Mouse (Mus musculus) thymus, postnatal 0 days (tissue): ENCODE measurements around the gene Smg6. TPM values are rescaled to one million over a fixed set of nuclear protein-coding genes. Genes with fewer than 3 reads are reported as not detected.

Experiments
- DNase-seq: peaks from one replicate; pipeline ENCODE4 v3.0.0-alpha.2; 2015; ENCODE audit warnings: low spot score
- polyA plus RNA-seq: library from polyadenylated mRNA; unstranded; fragments of >200 nt; fragmentation: Nextera tagmentation; extraction: Ambion mirVana; gene quantifications from 2 replicates; pipeline ENCODE4 v1.2.1, GENCODE M21; 2015

Smg6 gene
- polyA plus RNA-seq, 1 experiment from 2014 or later: 15.8 TPM

DNA sequence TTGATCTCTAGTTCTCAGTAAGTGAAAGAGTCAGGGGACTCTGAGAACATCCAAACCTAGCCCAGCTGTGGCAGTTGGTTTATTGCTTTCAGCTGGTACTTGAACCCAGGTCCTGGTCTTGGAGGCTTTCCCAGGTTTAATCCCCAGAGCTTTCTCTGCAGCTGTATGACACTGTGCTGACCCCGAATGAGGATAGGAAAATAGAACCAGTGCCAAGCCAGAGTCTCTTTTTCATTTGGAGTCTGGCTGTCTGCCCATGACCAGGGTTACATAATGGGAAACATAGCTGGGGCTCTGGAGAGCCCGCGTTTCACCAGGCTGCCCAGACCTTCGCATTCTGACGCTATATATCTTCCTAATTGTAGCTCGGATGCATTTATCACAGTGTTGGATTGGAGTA, 121.4 kb downstream of the Smg6 start:
- DNase-seq: no peak

DNA sequence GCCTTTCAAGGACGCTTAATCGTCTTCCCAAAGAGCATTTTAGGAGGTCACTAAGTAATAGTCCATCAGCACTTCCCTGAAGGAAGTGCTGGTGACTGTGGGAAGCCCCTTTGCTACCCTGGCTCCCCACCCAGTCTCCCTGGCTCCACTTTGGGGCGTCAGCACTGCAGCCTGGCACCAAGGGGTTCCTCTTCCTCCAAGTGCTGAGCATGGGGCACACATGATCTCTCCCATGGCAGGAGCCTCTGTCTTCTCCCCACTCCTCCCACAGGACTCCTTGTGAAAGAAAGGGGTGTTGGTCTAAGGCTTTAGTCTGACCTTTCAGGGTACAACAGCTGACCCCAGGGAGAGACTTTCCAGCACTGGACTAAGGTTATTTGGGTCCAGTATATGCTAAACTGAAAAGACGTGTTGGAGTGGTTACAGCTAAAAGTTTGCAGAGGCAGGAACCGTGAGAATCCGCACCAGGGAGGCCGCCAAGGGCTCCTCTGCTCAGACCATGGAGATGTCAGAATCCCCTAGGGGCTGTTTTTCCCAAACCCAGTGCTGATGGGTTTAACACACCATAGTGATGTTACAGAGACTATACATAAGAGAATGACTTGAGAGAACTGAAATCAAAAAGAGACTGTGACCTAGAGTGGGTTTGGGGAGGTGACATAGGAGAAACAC, 122.2 kb downstream of the Smg6 start:
- no peak for DNase-seq

DNA sequence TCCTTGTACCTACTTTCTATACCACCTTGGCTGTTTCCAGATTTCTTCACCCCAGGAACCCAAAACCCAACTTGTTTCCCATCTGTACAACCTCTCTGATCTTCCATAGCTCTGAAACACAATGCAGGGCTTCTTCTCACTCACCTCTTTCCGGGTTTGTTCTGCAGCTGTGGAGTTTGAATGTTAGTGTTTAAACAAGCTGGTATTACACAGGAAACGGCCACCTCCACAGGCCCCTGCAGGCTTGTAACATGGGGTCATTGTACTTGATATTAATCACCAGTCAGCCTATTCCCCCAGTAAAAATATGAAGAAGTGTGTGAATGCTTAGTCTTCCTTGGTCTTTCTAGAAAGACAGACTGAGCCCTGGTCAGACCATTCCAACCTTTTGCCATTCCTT, 123.5 kb downstream of the Smg6 start:
- DNase-seq: no peak

DNA sequence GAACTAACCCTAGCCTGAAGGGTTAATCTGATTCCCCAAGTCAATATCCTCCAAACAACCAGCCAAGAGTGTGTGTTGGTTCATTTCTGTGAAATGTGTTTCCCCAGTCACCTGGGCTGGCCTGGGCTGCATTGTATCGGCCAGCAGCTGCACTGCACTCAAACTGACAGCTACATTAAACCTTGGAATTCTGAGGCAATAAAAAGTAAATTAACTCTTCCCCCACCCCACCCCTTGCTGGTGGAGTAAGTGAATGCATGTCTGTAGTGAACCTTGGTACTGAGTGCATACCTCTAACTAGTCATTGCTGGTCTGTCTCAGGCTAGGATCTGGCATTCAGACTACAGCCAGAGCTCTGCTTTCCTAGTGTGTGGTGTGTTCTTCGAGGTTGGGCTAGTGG, 124.2 kb downstream of the Smg6 start:
- no peak for DNase-seq

DNA sequence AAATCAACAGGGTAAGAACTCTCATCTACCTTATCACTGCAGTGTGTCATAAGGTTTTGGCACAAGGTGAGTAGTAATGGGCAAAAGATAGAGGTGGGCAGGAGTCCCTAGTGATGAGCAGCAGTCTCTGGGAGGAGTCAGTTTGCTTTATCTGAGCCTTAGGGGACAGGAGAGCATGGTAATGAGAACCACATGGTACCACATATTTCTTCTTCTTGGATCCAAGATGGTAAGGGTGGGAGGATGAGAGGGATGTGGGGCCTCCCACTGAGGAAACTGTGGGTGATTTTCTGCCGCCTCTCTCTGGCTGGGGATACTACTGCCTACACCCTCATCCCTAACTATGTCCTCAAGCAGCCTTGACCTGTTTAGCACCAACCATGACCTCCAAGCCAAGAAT, 125.6 kb downstream of the Smg6 start:
- no peak for DNase-seq

DNA sequence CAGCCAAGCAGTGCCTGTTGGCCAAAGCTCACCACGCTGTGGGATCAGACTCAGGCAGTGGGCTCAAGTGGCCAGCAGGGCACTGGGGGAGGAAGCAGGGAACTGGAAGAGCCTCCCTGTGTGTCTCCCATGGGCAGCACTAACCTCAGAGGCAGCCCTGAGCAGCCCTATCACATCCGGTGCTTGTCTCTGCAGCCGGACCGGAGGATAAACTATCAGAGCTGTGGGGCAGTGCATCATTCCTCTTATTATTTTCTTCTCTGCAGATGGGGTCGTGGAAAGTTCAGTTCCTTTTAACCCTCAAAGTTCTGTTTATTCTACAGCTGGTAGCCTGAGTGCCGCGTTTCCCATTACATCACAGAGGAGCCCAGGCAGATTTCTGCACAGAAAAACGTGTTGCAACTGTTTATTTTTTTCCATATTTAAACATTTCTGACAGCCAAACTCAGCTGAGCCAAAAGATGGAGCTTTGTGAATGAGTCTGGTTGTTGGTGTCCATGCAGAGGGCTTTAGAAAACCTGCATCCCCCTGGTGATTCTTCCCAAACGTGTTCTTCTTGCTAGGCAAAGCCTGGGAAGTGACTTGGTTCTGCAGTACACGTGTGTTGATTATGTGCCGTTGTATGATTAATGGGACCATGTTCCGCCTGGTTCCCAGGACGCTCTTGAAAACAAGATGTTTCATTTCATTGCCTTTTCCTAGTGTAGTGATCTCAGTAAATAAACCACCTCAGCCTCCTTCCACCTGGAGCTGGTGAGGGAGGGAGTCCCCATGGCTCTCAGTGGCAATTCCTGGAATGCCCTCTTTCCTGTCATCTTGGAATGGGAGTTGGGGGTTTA, 126.3 kb downstream of the Smg6 start:
- DNase-seq: no peak

DNA sequence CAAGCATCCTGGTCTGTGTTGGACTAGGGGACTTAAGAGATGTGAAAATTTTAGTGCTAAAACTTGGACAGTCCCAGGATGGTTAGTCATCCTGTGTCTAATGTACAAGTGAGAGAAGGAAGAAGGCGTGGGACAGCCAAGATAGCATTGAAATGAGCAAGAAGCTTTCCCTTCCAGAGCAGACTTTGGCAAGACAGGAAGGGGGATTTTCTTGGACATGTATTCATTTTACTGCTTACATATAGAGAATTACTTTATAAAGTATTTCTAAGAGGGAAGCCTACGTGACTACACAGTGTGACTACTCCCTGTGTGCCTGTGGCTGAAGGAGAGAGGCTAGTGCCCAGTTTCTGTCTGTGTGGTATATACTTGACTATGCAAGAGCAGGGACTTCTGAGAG, 127.4 kb downstream of the Smg6 start:
- no peak for DNase-seq

DNA sequence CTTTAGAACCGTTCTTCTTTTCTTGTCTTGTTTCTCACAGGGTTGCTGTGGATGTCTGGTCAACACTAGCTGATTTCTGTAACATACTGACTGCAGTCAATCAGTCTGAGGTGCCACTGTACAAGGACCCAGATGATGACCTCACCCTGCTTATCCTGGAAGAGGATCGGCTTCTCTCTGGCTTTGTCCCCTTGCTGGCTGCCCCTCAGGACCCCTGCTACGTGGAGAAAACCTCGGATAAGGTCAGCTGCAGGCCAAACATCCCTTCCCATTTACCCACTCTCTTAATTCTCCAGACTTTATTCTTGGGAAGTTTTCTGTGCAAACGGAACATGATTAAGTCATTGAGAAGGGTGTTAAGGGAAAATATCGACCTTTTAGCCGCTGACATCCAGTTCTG, 128.1 kb downstream of the Smg6 start:
- DNase-seq: no peak

DNA sequence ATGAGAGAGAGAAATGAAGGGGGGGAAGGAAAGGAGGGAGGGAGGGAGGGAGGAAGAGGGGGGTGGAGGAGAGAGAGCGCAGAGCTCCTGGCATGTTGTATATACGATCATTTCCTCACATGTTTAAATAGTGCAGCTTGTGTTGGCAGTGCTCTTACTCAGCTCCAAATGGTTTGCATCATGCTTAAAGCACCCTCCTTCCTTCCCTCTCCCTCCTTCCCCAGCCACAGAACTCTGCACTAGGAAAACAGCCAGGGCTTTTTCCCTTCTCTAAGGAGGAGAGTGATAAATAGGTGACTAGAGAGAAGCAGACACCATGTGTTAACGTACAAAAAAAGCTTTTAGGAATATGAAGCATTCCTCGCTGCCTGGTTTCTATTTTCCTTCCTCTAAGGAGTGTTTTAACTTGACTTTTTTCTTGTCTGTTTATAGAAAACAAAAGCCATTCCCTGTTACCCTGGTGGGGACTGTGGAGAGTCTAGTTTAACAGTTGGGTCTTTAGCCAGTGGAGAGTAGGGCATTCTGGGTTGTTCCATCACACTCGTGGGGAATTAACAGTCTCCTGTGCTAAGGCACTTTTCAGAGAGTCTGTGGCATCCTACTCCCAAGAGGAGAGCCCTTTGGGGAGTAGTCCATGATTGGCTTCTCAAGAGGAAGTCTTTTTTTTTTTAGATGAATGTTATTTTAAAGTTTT, 128.7 kb downstream of the Smg6 start:
- no peak for DNase-seq

DNA sequence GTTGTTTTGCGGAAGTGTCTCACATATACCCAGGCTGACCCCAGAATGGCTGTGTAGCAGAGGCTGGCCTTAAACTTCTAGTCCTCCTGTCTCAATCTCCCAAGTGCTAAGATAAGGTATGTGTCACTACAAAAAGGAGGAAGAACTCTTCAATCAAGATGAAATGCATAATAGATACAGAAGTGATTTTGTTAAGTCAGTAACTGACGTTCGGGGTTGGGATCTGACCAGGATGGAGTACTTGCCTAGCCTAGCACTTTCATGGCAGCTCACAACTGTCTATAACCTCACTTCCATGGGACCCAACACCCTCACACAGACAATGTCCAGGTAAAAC, 129.2 kb downstream of the Smg6 start:
- no peak for DNase-seq

DNA sequence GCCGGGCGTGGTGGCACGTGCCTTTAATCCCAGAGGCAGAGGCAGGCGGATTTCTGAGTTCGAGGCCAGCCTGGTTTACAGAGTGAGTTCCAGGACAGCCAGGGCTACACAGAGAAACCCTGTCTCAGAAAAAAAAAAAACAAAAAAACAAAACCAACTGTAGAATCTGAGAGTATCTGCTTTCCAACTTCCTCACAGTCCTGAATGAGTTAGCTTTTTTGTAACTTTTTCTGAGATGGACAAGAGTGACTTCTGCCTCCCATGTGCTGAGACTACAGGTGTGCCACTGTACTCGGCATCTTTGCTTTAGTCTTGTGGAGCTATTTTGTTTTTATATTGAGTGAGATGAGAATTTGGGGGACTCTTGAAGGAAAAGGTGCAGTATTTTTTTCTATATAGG, 137.0 kb downstream of the Smg6 start:
- DNase-seq: no peak

DNA sequence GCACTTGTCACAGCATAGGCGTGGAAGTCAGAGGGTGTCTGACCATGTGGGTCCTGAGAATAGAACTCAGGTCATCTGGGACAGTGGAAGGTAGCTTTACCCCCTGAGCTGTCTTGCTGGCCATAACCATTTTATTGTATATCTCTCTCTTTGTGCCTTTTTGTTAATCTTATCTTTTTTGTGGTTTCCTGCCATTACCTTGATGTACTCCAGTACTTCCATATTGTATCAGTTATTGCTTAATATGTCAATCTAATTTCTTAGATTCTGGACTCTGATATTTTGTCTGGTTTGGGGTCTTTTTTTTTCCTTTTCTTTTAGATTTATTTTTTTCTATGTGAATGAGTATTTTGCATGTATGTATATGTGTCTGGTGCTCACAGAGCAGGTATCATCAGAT, 138.6 kb downstream of the Smg6 start:
- DNase-seq: no peak

DNA sequence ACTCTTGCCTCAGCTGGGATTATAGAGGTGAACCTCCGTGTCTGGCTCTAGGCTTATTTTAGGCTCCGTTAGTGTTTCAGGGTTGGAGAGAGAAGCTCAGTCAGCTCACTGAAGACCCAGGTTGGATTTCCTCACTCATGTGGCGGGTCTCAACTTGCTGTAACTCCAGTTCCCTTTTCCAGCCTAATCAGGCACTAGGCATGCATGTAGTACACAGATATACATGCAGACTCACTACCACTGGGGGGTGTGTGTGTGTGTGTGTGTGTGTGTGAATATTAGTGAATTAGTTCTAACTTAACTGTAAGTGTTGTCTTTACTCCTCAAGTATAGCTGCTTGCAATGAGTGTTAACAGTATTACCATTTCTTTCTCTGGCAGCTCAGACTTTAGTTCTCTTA, 145.7 kb downstream of the Smg6 start:
- no peak for DNase-seq

DNA sequence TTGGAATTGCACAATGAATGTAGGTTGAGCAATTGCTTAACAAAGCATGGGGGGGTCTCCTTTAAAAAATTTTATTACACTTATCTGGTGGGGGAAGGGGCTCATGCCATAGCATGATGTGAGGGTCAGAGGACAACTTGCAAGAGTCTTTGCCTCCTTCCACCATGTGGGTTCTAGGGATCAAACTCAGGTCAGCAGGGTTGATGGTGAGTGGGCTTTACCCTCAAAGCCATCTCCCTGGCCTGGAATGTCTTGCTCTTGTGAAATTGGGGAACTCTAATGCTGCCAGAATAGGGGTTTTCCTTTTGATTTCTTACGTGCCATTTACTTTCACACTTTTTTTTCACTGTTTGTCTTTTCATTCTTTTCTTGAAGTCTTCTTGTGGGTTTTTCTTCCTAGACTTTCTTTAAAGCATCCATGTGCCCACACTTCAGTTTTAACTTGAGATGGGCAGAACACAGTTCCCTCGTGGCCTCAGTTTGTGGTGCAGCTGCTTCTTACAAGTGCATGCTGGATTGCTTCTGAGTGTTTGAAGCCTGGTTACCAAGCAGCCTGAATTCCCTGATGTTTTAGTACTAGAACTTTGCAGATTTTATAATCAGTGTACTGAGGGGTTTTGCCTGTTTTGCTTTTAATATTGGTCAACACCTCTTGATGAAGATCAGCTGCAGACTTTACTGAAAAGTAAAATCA, 147.5 kb downstream of the Smg6 start:
- no peak for DNase-seq

DNA sequence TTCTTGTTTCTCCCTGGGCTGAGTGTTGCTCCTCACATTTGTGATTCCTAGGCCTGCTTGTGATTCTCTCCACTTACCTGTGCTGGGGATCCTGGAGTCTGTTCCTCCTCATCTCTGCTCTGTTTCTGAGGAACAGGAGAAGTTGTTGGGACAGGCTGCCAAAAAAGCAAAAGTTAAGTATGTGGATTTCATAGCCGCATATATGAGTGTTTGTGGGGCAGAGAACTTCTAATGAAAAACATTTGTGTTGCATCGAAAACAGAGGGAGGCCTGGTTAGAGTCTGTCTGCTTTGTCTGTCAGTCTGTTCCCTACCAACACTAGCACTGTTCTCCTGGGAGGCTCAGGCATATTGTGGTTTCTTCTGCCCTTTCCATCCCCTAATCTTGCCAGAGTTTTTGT, 148.1 kb downstream of the Smg6 start:
- no peak for DNase-seq

DNA sequence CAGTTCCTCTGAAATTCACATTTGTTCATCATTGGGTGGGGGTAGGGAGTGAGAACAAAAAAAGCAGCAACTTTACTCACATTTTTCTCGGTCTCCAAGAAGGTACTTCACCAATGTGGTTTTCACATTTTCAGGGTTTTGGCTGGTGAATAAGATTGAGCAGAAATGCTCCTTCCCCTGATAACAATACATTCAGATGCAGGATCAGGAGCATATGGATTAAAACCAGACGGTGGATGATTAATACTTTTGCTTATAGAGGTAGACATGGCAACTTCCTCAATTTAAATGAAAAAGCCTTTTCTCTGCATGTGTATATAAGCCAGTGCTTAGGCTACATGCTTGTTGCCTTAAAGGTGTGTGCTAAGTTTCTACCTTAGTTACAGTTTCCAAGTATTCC, 148.9 kb downstream of the Smg6 start:
- no peak for DNase-seq

DNA sequence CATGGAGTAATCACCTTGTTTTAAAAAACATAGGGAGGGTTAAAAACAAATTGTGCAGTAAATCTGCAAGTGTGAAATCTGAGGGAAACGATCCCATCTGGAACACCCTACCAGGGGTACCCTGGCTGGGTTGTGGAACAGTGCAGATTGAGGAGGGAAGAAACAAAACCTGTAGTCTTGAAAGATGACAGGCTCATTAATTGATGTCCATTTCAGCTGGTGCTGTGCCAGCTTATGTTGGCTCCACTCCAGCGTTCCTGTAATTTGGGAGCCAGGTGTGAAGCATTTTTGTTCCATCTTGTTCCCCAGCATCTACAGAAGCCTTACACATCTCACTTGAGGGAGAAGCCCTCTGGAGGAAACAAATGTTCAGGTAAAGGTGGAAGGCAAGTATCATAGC, 153.0 kb downstream of the Smg6 start:
- no peak for DNase-seq

DNA sequence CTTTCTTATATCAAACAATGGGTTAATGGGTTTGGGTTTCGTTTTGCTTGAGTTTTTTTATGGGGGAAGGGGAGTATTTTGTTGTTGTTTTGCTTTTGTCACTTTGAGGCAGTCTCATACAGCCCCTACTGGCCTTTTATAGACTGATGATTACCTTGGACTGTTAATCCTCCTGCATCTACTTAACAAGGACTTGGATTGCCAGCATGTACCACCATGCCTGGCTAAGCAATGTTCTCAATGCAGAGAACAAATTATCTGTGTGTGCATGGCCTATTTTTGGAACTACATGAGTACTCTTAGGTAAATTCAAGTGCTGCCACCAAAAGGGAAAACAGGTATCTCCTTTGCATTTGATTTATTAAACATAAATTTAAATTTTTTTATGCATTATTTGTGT, 157.4 kb downstream of the Smg6 start:
- no peak for DNase-seq

DNA sequence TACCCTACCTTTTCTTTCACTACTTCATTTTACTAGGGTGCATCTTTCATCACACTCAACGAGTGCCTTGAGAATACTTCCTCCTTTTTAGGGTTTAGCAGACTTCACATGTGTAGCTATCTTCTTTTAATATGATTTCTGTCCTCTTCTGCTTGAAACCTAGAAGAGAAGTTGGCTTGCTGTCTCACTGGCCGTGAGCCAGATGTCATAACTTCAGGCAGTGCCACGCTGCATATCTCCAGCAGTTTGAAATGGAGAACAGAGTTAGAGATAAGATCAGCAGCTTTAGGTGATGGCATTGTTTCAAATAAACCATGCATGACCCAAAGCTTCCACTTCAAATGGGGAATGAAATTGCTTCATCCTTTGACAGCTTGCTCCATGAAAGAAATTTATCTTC, 166.5 kb downstream of the Smg6 start:
- no peak for DNase-seq

DNA sequence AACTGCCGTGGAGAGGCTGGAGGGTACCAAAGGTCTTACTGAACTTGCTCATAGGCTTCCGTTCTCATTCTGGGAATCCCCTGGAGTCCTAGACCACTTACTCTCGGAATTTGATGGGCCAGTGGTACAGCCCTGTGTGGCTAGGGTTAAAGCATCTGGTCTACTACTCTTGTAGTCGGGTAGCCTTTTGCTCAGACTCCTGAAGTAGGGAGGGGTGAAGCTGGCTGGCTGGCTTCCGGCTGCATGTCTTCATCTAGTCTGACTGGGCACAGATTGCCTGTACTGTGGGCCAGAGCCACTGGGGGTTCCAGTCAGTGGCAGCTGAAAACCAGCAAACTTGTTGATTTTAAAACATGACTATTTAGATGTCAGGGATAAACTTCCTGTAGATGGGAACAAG, 167.0 kb downstream of the Smg6 start:
- no peak for DNase-seq

DNA sequence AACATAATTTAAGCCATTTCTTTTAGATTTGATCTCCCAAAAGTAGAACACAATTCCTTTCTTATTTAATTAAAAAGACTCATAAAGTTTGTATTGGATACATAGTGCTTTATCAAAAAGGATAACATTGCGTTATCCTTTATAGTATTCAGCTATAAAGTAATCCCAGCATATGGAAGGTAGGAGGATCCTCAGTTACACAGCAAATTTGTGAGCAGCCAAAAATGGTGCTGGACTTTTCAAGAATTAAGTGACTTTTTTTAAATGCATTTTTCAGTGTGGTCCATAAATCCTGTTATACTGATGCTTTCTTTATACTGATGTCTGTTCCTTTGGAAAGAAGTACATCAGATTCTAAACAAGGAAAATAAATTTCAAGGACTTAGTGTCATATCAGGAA, 169.1 kb downstream of the Smg6 start:
- DNase-seq: no peak

DNA sequence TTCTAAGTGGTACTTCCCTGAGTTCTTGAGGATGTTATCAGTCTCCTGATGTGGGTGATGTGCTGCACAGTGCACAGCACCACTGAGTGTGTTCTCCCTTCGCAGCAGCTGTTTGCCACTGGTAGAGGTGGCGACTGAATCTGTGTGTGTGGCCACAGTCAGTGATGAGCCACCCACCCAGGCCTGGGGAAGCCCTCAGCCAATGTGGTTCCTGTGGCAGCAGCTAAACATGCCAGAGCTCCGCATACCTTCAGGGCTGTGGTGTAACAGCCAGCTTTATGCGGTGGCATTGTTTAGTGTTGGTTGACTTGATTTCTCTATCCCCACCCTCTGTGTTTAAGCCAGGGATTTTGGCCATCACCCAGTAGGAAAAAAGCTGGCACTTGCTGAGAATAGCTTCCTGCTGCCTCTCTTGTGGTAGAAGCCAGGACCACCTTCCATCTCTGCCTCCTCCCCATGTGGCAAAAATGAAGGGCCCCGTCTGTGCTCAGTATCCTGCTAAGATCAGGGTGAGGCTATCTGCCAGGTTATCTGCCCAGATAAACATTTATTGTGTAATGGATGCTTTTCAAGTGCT, 177.2 kb downstream of the Smg6 start:
- DNase-seq: no peak
